Mouse (Mus musculus) adipocyte (in vitro differentiated cells): ENCODE data around the gene Fv1.
"Not testable (repeated sequence)": the region's sequence is repeated elsewhere in the genome, so short reads cannot be mapped to it uniquely, and the experiment has no call there.

Experiments used
- DNase-seq: peaks from one replicate; pipeline ENCODE4 v3.0.0-alpha.2; 2016; ENCODE audit warnings: low spot score

Fv1 gene

GRCm38 (mm10) chr4:147868450-147869031 is at the start of gene Fv1, which contains the start of gene Miip:
Gene Fv1 (plus strand): TSS chr4:147868979.
Gene Miip (minus strand): TSS chr4:147868816.
- DNase-seq, result peak; percentile 87

GRCm38 (mm10) chr4:147819659-147820058 is 49.1 kb upstream of the Fv1 start:
- DNase-seq, result not testable (repeated sequence)

- not testable (repeated sequence) for DNase-seq
These were observed 47.4 kb upstream of the Fv1 start for GRCm38 (mm10) chr4:147821414-147821813.

GRCm38 (mm10) chr4:147824389-147824788 is 44.4 kb upstream of the Fv1 start:
- DNase-seq, result no peak

- DNase-seq, result not testable (repeated sequence)
These were observed 29.5 kb upstream of the Fv1 start for GRCm38 (mm10) chr4:147839282-147839681.

- no peak for DNase-seq
These were observed 25.9 kb upstream of the Fv1 start for GRCm38 (mm10) chr4:147842871-147843270.

GRCm38 (mm10) chr4:147847614-147848583 is 20.9 kb upstream of the Fv1 start, which contains the start of gene Zfp933:
Gene Zfp933 (minus strand): TSS chr4:147848366.
- peak; percentile 88 for DNase-seq

GRCm38 (mm10) chr4:147848584-147848991 is 20.2 kb upstream of the Fv1 start:
- DNase-seq, result no peak

GRCm38 (mm10) chr4:147850776-147851175 is 18.0 kb upstream of the Fv1 start:
- no peak for DNase-seq

- no peak for DNase-seq
These were observed 6.7 kb upstream of the Fv1 start for GRCm38 (mm10) chr4:147862051-147862450.

GRCm38 (mm10) chr4:147865651-147866050 is 3.1 kb upstream of the Fv1 start:
- no peak for DNase-seq

GRCm38 (mm10) chr4:147866056-147866455 is 2.7 kb upstream of the Fv1 start:
- no peak for DNase-seq

GRCm38 (mm10) chr4:147866793-147867192 is 2.0 kb upstream of the Fv1 start:
- not testable (repeated sequence) for DNase-seq

GRCm38 (mm10) chr4:147867563-147868449 is 973 bp upstream of the Fv1 start:
- no peak for DNase-seq

GRCm38 (mm10) chr4:147869238-147869637 is 459 bp downstream of the Fv1 start:
- no peak for DNase-seq

GRCm38 (mm10) chr4:147875852-147876575 is 7.2 kb downstream of the Fv1 start:
- DNase-seq, result no peak

GRCm38 (mm10) chr4:147878537-147878936 is 9.8 kb downstream of the Fv1 start:
- DNase-seq, result no peak

GRCm38 (mm10) chr4:147879456-147879855 is 10.7 kb downstream of the Fv1 start:
- DNase-seq, result no peak

GRCm38 (mm10) chr4:147879865-147880264 is 11.1 kb downstream of the Fv1 start:
- no peak for DNase-seq

- DNase-seq, result no peak
These were observed 13.0 kb downstream of the Fv1 start for GRCm38 (mm10) chr4:147881792-147882191.

- no peak for DNase-seq
These were observed 14.3 kb downstream of the Fv1 start for GRCm38 (mm10) chr4:147883041-147883440.
